Mouse (Mus musculus): ENCODE data around the gene Csf2rb2. TPM values are rescaled to one million over a fixed set of nuclear protein-coding genes. Genes with fewer than 3 reads are reported as not detected.
"Not testable (repeated sequence)": the region's sequence is repeated elsewhere in the genome, so short reads cannot be mapped to it uniquely, and the experiment has no call there.

The Csf2rb2 gene
- polyA plus RNA-seq, 2 experiments = 1.2 to 1.9 TPM

DNA sequence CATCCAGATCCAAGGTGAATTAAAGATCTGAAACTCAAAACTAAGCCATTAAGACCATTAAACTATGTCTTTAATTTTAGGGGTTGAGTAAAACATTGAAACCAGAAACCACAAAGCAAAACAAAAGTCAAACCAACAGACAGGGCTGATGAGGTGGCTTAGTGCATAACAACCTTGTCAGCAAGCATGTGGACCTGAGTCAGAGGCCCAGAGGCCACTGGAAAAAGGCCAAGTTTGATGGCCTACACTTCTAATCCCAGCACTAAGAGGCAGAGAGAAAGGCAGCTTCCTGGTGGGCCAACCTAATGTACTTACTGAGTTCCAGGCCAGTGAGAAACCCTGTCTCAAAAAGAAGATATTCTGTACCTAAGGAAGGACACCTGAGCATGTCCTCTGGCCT is 4.7 kb downstream of the Csf2rb2 start:
- H3K4me3 ChIP-seq (ENCODE audit: insufficient read depth in 1 of 2, low read depth in 2 of 2, low read length in 2 of 2) = no peak overlapping the region
- no peak for DNase-seq (ENCODE audit: low read depth in 3 of 3, low spot score in 3 of 3)
- no peaks in the 10 kb centered on the region for H3K27me3 ChIP-seq (ENCODE audit: control insufficient read depth, insufficient read depth, low read length)
- no peaks in the 10 kb centered on the region for H3K4me1 ChIP-seq (replicated peaks; ENCODE audit: control insufficient read depth in 2 of 2, insufficient read depth in 2 of 2, low read length in 1 of 2)
- H3K9me3 ChIP-seq (ENCODE audit: control insufficient read depth, low read length) = no peaks in the 10 kb centered on the region
- H3K27ac ChIP-seq = no peak overlapping the region
- no peaks in the 10 kb centered on the region for H3K36me3 ChIP-seq (replicated peaks; ENCODE audit: control insufficient read depth, insufficient read depth, low read depth)
- TF ChIP-seq EP300 (IDR thresholded peaks at IDR 0.05; ENCODE audit: low read depth) = no peak
- no peak for TF ChIP-seq CTCF (IDR thresholded peaks at IDR 0.05; ENCODE audit: low read depth)
- no peak for ATAC-seq (ENCODE audit: insufficient read depth)
- H3K9ac ChIP-seq (replicated peaks) = no peak overlapping the region
- no peak overlapping the region for H3K4me2 ChIP-seq (ENCODE audit: low read depth)

DNA sequence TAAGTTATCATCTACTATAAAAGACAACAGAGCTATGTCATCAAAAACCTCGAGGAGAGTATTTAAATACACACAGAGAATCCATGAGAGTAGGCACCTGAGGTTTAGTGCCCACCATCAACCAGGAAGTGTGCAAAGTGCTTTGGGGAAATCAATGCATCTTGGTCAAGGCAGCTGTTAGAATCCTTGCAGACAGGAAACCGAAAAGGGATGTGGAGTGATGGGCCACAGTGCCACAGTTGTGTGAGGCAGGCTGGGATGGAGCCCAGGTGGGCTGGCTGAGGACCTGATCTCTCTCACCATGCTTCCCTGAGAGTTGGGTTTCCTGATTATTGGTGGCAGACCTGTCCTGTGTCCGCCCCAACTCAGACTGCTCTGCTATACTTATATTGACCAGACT is 5.9 kb downstream of the Csf2rb2 start:
- Histone ChIP-seq H3K36me3 (replicated peaks; ENCODE audit: control insufficient read depth, insufficient read depth, low read depth) (no peaks in the 10 kb centered on the region), H3K4me3 (ENCODE audit: insufficient read depth in 1 of 2, low read depth in 2 of 2, low read length in 2 of 2) (no peak overlapping the region), H3K4me1 (replicated peaks; ENCODE audit: control insufficient read depth in 2 of 2, insufficient read depth in 2 of 2, low read length in 1 of 2) (no peaks in the 10 kb centered on the region), H3K9me3 (ENCODE audit: control insufficient read depth, low read length) (no peaks in the 10 kb centered on the region), H3K9ac (replicated peaks) (no peak overlapping the region), H3K27me3 (ENCODE audit: control insufficient read depth, insufficient read depth, low read length) (no peaks in the 10 kb centered on the region), H3K27ac (no peak overlapping the region), H3K4me2 (ENCODE audit: low read depth) (no peak overlapping the region)
- ATAC-seq (ENCODE audit: insufficient read depth) (no peak), DNase-seq (ENCODE audit: low read depth in 3 of 3, low spot score in 3 of 3) (no peak)
- TF ChIP-seq CTCF (IDR thresholded peaks at IDR 0.05; ENCODE audit: low read depth) (no peak), EP300 (IDR thresholded peaks at IDR 0.05; ENCODE audit: low read depth) (no peak)
- WGBS (ENCODE audit: insufficient replicate concordance) = 38% methylated on average over 3 of the region's 3 CpGs

DNA sequence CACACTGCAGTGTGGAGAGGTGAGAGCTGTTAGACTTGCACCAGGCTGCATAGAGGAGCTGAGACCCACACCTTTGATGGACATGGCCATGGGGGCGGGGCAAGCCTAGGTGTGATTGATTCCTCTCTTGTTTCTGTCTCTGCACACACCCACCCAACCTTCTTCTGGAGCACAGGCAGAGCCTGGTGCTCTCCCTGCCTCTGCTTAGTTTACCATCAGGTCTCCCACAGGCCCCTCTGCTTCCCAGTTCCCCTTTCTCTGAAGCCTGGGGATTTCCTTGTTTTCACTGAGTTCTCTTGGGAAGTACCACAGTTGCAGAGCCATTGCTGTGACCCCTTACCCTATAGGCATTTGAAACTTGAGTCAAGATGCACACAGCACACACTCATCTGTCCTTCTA is 7.0 kb downstream of the Csf2rb2 start:
- ATAC-seq (ENCODE audit: insufficient read depth) (no peak), DNase-seq (ENCODE audit: low read depth in 3 of 3, low spot score in 3 of 3) (no peak)
- TF ChIP-seq EP300 (IDR thresholded peaks at IDR 0.05; ENCODE audit: low read depth) = no peak
- TF ChIP-seq CTCF (IDR thresholded peaks at IDR 0.05; ENCODE audit: low read depth) = no peak
- no peaks in the 10 kb centered on the region for H3K4me1 ChIP-seq (replicated peaks; ENCODE audit: control insufficient read depth in 2 of 2, insufficient read depth in 2 of 2, low read length in 1 of 2)
- no peak overlapping the region for H3K4me2 ChIP-seq (ENCODE audit: low read depth)
- 57% methylated on average over 1 of the region's 1 CpGs for WGBS (ENCODE audit: insufficient replicate concordance)
- H3K9me3 ChIP-seq (ENCODE audit: control insufficient read depth, low read length) = no peaks in the 10 kb centered on the region
- H3K27ac ChIP-seq = no peak overlapping the region
- H3K4me3 ChIP-seq (ENCODE audit: insufficient read depth in 1 of 2, low read depth in 2 of 2, low read length in 2 of 2) = no peak overlapping the region
- H3K36me3 ChIP-seq (replicated peaks; ENCODE audit: control insufficient read depth, insufficient read depth, low read depth) = no peaks in the 10 kb centered on the region
- no peaks in the 10 kb centered on the region for H3K27me3 ChIP-seq (ENCODE audit: control insufficient read depth, insufficient read depth, low read length)
- H3K9ac ChIP-seq (replicated peaks) = no peak overlapping the region

DNA sequence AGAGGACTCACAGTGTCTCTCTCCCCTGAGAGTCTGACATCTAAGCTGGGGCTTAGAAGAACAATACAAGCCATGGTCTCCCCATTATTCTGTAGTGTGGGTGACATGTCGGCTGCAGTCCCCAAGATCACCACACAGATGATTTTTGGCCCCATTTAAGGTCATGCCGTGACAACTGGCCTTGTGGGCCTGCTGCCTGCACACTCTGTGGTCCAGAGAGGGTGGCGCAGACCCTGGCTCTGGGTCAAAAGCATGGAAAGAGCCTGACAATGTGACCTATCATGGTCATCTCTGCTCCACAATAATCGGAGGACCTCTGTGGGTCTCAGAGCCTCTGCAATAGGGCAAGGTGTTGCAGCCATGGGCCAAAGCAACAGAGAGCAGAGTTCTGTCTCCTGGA is 11.8 kb downstream of the Csf2rb2 start:
- Histone ChIP-seq H3K4me3 (ENCODE audit: insufficient read depth in 1 of 2, low read depth in 2 of 2, low read length in 2 of 2) (no peak overlapping the region), H3K9ac (replicated peaks) (no peak overlapping the region), H3K36me3 (replicated peaks; ENCODE audit: control insufficient read depth, insufficient read depth, low read depth) (no peaks in the 10 kb centered on the region), H3K4me1 (replicated peaks; ENCODE audit: control insufficient read depth in 2 of 2, insufficient read depth in 2 of 2, low read length in 1 of 2) (no peaks in the 10 kb centered on the region), H3K27me3 (ENCODE audit: control insufficient read depth, insufficient read depth, low read length) (no peaks in the 10 kb centered on the region), H3K9me3 (ENCODE audit: control insufficient read depth, low read length) (no peaks in the 10 kb centered on the region), H3K4me2 (ENCODE audit: low read depth) (no peak overlapping the region), H3K27ac (no peak overlapping the region)
- DNase-seq (ENCODE audit: low read depth in 3 of 3, low spot score in 3 of 3) = no peak
- TF ChIP-seq CTCF (IDR thresholded peaks at IDR 0.05; ENCODE audit: low read depth) = no peak
- no peak for TF ChIP-seq EP300 (IDR thresholded peaks at IDR 0.05; ENCODE audit: low read depth)
- no peak for ATAC-seq (ENCODE audit: insufficient read depth)
- 60% methylated on average over 4 of the region's 4 CpGs for WGBS (ENCODE audit: insufficient replicate concordance)

DNA sequence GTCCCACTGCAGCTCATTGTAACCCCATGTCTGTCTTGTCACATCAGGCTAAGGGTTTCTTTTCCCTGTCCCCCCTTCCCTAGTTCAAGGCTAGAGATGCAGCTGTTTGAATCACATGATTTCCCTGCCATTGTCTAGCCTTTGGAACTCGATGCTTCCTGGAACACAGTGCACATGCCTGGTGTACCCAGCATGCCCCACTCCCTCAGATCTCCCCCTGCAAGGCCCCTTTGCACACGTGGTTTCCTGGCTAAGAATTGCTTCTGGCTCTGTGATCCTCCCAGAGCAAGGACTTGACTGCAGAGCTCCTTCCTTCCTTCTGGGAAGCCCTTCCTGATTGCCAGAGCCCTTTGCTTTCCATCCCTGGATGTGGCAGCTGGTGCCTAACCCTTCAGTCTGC is 12.3 kb downstream of the Csf2rb2 start:
- not testable (repeated sequence) for H3K9me3 ChIP-seq (ENCODE audit: control insufficient read depth, low read length); H3K4me1 ChIP-seq (replicated peaks; ENCODE audit: control insufficient read depth in 2 of 2, insufficient read depth in 2 of 2, low read length in 1 of 2); H3K9ac ChIP-seq (replicated peaks); DNase-seq (ENCODE audit: low read depth in 3 of 3, low spot score in 3 of 3); H3K36me3 ChIP-seq (replicated peaks; ENCODE audit: control insufficient read depth, insufficient read depth, low read depth); ATAC-seq (ENCODE audit: insufficient read depth); H3K27me3 ChIP-seq (ENCODE audit: control insufficient read depth, insufficient read depth, low read length); H3K4me3 ChIP-seq (ENCODE audit: insufficient read depth in 1 of 2, low read depth in 2 of 2, low read length in 2 of 2); H3K4me2 ChIP-seq (ENCODE audit: low read depth); H3K27ac ChIP-seq
- 0% methylated on average over 2 of the region's 2 CpGs for WGBS (ENCODE audit: insufficient replicate concordance)

DNA sequence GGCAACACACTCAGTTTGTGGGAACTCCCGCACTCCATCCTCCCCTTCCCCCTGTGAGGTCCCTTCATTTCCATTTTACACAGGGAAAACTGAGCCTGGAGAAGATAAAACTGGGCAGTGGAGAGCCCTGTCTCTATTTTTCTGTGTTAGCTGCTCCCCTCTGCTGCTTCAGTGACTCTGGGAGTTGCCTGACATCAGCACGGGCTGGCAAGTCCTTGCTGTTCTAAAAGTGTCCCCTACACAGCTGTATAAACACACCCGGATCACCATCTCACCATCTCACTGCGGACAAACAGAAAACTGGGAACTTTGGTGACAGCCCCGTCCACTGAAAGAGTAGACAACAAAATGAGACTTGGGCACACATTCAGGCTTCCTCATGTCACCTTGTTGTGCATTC is 15.7 kb downstream of the Csf2rb2 start:
- H3K36me3 ChIP-seq (replicated peaks; ENCODE audit: control insufficient read depth, insufficient read depth, low read depth); H3K4me2 ChIP-seq (ENCODE audit: low read depth); H3K27me3 ChIP-seq (ENCODE audit: control insufficient read depth, insufficient read depth, low read length); ATAC-seq (ENCODE audit: insufficient read depth); H3K4me1 ChIP-seq (replicated peaks; ENCODE audit: control insufficient read depth in 2 of 2, insufficient read depth in 2 of 2, low read length in 1 of 2); H3K9ac ChIP-seq (replicated peaks); H3K27ac ChIP-seq; H3K4me3 ChIP-seq (ENCODE audit: insufficient read depth in 1 of 2, low read depth in 2 of 2, low read length in 2 of 2); DNase-seq (ENCODE audit: low read depth in 3 of 3, low spot score in 3 of 3); H3K9me3 ChIP-seq (ENCODE audit: control insufficient read depth, low read length): not testable (repeated sequence)
- 40% methylated on average over 4 of the region's 5 CpGs for WGBS (ENCODE audit: insufficient replicate concordance)

All from liver, embryonic 14.5 days (tissue).